Mouse (Mus musculus) kidney, embryonic 15.5 days (tissue): ENCODE data around the gene Tex33. TPM values are rescaled to one million over a fixed set of nuclear protein-coding genes. Genes with fewer than 3 reads are reported as not detected.

Experiments
- ATAC-seq: fragments of 200-750 bp; cut with Nextera tagmentation; replicated peaks from 2 replicates; pipeline ENCODE4 v1.8.0; 2017; ENCODE audit warnings: moderate TSS enrichment; ENCODE audit not compliant: low FRiP score
- H3K27ac ChIP-seq: fragments of 300-500 bp; sonication (generic); 2 replicates; pipeline ENCODE4 v1.5.1; 2015; ENCODE audit warnings: mild to moderate bottlenecking, inconsistent platforms
- H3K27me3 ChIP-seq: fragments of 300-500 bp; sonication (generic); 2 replicates; pipeline ENCODE4 v1.6.1; 2015; ENCODE audit warnings: inconsistent platforms
- H3K36me3 ChIP-seq: fragments of 300-500 bp; sonication (generic); 2 replicates; pipeline ENCODE4 v1.6.1; 2015; ENCODE audit warnings: inconsistent platforms
- H3K4me1 ChIP-seq: fragments of 300-500 bp; sonication (generic); 2 replicates; pipeline ENCODE4 v1.6.1; 2015; ENCODE audit warnings: inconsistent platforms
- H3K4me2 ChIP-seq: fragments of 300-500 bp; sonication (generic); 2 replicates; pipeline ENCODE4 v1.6.1; 2015; ENCODE audit warnings: moderate library complexity, mild to moderate bottlenecking, inconsistent platforms
- H3K4me3 ChIP-seq: fragments of 300-500 bp; sonication (generic); replicated peaks from 2 replicates; pipeline ENCODE4 v1.5.1; 2015; ENCODE audit warnings: mild to moderate bottlenecking, inconsistent platforms
- H3K9ac ChIP-seq: fragments of 300-500 bp; sonication (generic); 2 replicates; pipeline ENCODE4 v1.6.1; 2015; ENCODE audit warnings: mild to moderate bottlenecking, inconsistent platforms
- H3K9me3 ChIP-seq: fragments of 300-500 bp; sonication (generic); replicated peaks from 2 replicates; pipeline ENCODE4 v1.6.1; 2016; ENCODE audit warnings: inconsistent platforms
- WGBS: fragments of 180-500 bp; shearing (Covaris S2); methylation state at CpG from one replicate; pipeline ENCODE4 v1.1.7; 2015; ENCODE audit warnings: mixed read lengths; 5-methylcytosine and 5-hydroxymethylcytosine counted together
- polyA plus RNA-seq: library from polyadenylated mRNA; unstranded; fragments of >200 nt; fragmentation: Nextera tagmentation; extraction: Ambion mirVana; gene quantifications from 2 replicates; pipeline ENCODE4 v1.2.1, GENCODE M21; 2015

The Tex33 gene
- polyA plus RNA-seq, 1 experiment from 2014 or later, result not detected

- peaks cover 38% of the 10 kb centered on the region for H3K36me3 ChIP-seq
- H3K9me3 ChIP-seq, result no peaks in the 10 kb centered on the region
- no peak overlapping the region for H3K27ac ChIP-seq
- no peak for ATAC-seq
- 0 out of 2 replicates have a peak overlapping the region, but pooled peaks have one; percentile 86 for H3K4me2 ChIP-seq
- no peak overlapping the region for H3K9ac ChIP-seq
- WGBS, result 86% methylated on average over 10 of the region's 10 CpGs
- H3K4me3 ChIP-seq, result no peak overlapping the region
- peaks cover 46% of the 10 kb centered on the region for H3K4me1 ChIP-seq
- 0 out of 2 replicates have a peak, but pooled peaks cover 7% of the 10 kb centered on the region for H3K27me3 ChIP-seq
Measured at GRCm38 (mm10) chr15:78430874-78431273, 35.2 kb upstream of the Tex33 start.

- no peak for ATAC-seq
Measured at GRCm38 (mm10) chr15:78429871-78430622, 34.3 kb upstream of the Tex33 start.

GRCm38 (mm10) chr15:78429139-78429459 lies 33.4 kb upstream of the Tex33 start:
- peak overlapping the region; percentile 61 for H3K9ac ChIP-seq
- ATAC-seq, result no peak
- H3K27ac ChIP-seq, result peak overlapping the region; percentile 81
- H3K9me3 ChIP-seq, result no peaks in the 10 kb centered on the region
- 6% methylated on average over 3 of the region's 3 CpGs for WGBS
- H3K4me2 ChIP-seq, result peak overlapping the region; percentile 86
- peaks cover 28% of the 10 kb centered on the region for H3K36me3 ChIP-seq
- H3K27me3 ChIP-seq, result 0 out of 2 replicates have a peak, but pooled peaks cover 7% of the 10 kb centered on the region
- peaks cover 31% of the 10 kb centered on the region for H3K4me1 ChIP-seq
- H3K4me3 ChIP-seq, result peak overlapping the region; percentile 64

More at GRCm38 (mm10) chr15:78429871-78430622, 34.3 kb upstream of the Tex33 start:
- Histone ChIP-seq H3K9me3 (no peaks in the 10 kb centered on the region), H3K36me3 (peaks cover 34% of the 10 kb centered on the region), H3K4me1 (peaks cover 38% of the 10 kb centered on the region), H3K9ac (peak overlapping the region; percentile 61; the same call in 1 of the 2 replicates), H3K4me3 (peak overlapping the region; percentile 64), H3K4me2 (peak overlapping the region; percentile 86), H3K27ac (peak overlapping the region; percentile 81), H3K27me3 (0 out of 2 replicates have a peak, but pooled peaks cover 7% of the 10 kb centered on the region)
- 62% methylated on average over 13 of the region's 13 CpGs for WGBS

- Histone ChIP-seq H3K27ac (peak within 1 kb of the TSS; percentile 81), H3K27me3 (0 out of 2 replicates have a peak, but pooled peaks cover 7% of the 10 kb centered on the region), H3K4me1 (peaks cover 31% of the 10 kb centered on the region), H3K9me3 (no peaks in the 10 kb centered on the region), H3K9ac (peak within 1 kb of the TSS; percentile 61), H3K4me2 (peak within 1 kb of the TSS; percentile 86), H3K4me3 (peak within 1 kb of the TSS; percentile 64), H3K36me3 (peaks cover 22% of the 10 kb centered on the region)
- WGBS, result under 1% methylated on average over 52 of the region's 52 CpGs
- ATAC-seq, result peak; percentile 82
Measured at GRCm38 (mm10) chr15:78428391-78429138, 32.9 kb upstream of the Tex33 start, which contains the start of gene Kctd17. Gene Kctd17 (plus strand): TSS chr15:78428564.

- no peak for ATAC-seq
- Histone ChIP-seq H3K27me3 (peaks cover 13% of the 10 kb centered on the region; the same call in 1 of the 2 replicates), H3K4me3 (no peak overlapping the region), H3K9me3 (no peaks in the 10 kb centered on the region), H3K4me1 (peaks cover 24% of the 10 kb centered on the region), H3K4me2 (no peak overlapping the region), H3K27ac (no peak overlapping the region), H3K9ac (no peak overlapping the region), H3K36me3 (no peaks in the 10 kb centered on the region)
- 64% methylated on average over 4 of the region's 4 CpGs for WGBS
Measured at GRCm38 (mm10) chr15:78425230-78425629, 29.5 kb upstream of the Tex33 start.

- Histone ChIP-seq H3K4me1 (peaks cover 17% of the 10 kb centered on the region), H3K4me3 (no peak overlapping the region), H3K4me2 (no peak overlapping the region), H3K9me3 (no peaks in the 10 kb centered on the region), H3K36me3 (no peaks in the 10 kb centered on the region), H3K27ac (no peak overlapping the region), H3K27me3 (peaks cover 13% of the 10 kb centered on the region; the same call in 1 of the 2 replicates), H3K9ac (no peak overlapping the region)
- 21% methylated on average over 11 of the region's 11 CpGs for WGBS
- ATAC-seq, result no peak
Measured at GRCm38 (mm10) chr15:78424507-78424906, 28.8 kb upstream of the Tex33 start.

- no peaks in the 10 kb centered on the region for H3K36me3 ChIP-seq
- H3K27ac ChIP-seq, result no peak overlapping the region
- H3K9me3 ChIP-seq, result no peaks in the 10 kb centered on the region
- H3K4me1 ChIP-seq, result peaks cover 6% of the 10 kb centered on the region
- peak overlapping the region; percentile 44 for H3K4me2 ChIP-seq
- H3K4me3 ChIP-seq, result no peak overlapping the region
- H3K9ac ChIP-seq, result no peak overlapping the region
- 16% methylated on average over 16 of the region's 16 CpGs for WGBS
- peak; percentile 76; the same call in 1 of the 2 replicates for ATAC-seq
- peaks cover 13% of the 10 kb centered on the region; the same call in 1 of the 2 replicates for H3K27me3 ChIP-seq
Measured at GRCm38 (mm10) chr15:78422046-78422956, 26.6 kb upstream of the Tex33 start.

GRCm38 (mm10) chr15:78420395-78420794 lies 24.7 kb upstream of the Tex33 start:
- H3K27ac ChIP-seq, result no peak overlapping the region
- 79% methylated on average over 13 of the region's 13 CpGs for WGBS
- no peak for ATAC-seq
- no peak overlapping the region for H3K4me2 ChIP-seq
- H3K4me1 ChIP-seq, result peaks cover 19% of the 10 kb centered on the region
- H3K4me3 ChIP-seq, result no peak overlapping the region
- H3K36me3 ChIP-seq, result no peaks in the 10 kb centered on the region
- H3K9me3 ChIP-seq, result no peaks in the 10 kb centered on the region
- H3K27me3 ChIP-seq, result peaks cover 6% of the 10 kb centered on the region; the same call in 1 of the 2 replicates
- no peak overlapping the region for H3K9ac ChIP-seq

- WGBS, result 13% methylated on average over 4 of the region's 4 CpGs
- no peak overlapping the region for H3K9ac ChIP-seq
- H3K4me1 ChIP-seq, result peaks cover 13% of the 10 kb centered on the region
- H3K36me3 ChIP-seq, result peaks cover 4% of the 10 kb centered on the region; the same call in 1 of the 2 replicates
- no peak overlapping the region for H3K4me2 ChIP-seq
- H3K4me3 ChIP-seq, result no peak overlapping the region
- H3K27ac ChIP-seq, result peak overlapping the region; percentile 82
- peaks cover 7% of the 10 kb centered on the region for H3K27me3 ChIP-seq
- H3K9me3 ChIP-seq, result no peaks in the 10 kb centered on the region
- peak; percentile 88 for ATAC-seq
Measured at GRCm38 (mm10) chr15:78416937-78417336, 21.2 kb upstream of the Tex33 start.

- Histone ChIP-seq H3K9ac (no peak overlapping the region), H3K4me3 (no peak overlapping the region), H3K9me3 (no peaks in the 10 kb centered on the region), H3K27ac (no peak overlapping the region), H3K4me2 (no peak overlapping the region), H3K4me1 (peaks cover 27% of the 10 kb centered on the region), H3K36me3 (peaks cover 4% of the 10 kb centered on the region; the same call in 1 of the 2 replicates), H3K27me3 (peaks cover 31% of the 10 kb centered on the region)
- no peak for ATAC-seq
- WGBS, result 90% methylated on average over 8 of the region's 8 CpGs
Measured at GRCm38 (mm10) chr15:78414157-78414556, 18.4 kb upstream of the Tex33 start.

GRCm38 (mm10) chr15:78413719-78414117 lies 18.0 kb upstream of the Tex33 start:
- WGBS, result 35% methylated on average over 1 of the region's 1 CpGs
- no peak overlapping the region for H3K9ac ChIP-seq
- no peak overlapping the region for H3K4me2 ChIP-seq
- H3K27me3 ChIP-seq, result peaks cover 35% of the 10 kb centered on the region
- peaks cover 29% of the 10 kb centered on the region for H3K4me1 ChIP-seq
- H3K36me3 ChIP-seq, result peaks cover 4% of the 10 kb centered on the region; the same call in 1 of the 2 replicates
- H3K4me3 ChIP-seq, result no peak overlapping the region
- ATAC-seq, result no peak
- no peak overlapping the region for H3K27ac ChIP-seq
- H3K9me3 ChIP-seq, result no peaks in the 10 kb centered on the region
